Mouse (Mus musculus): Measurements from ENCODE around the gene Gng11.

- TF ChIP-seq CTCF (IDR thresholded peaks at IDR 0.05; ENCODE audit: control insufficient read depth, insufficient read depth, insufficient read length) (no peak), USF1 (IDR thresholded peaks at IDR 0.05; ENCODE audit: low read depth) (no peak), CEBPB (IDR thresholded peaks at IDR 0.05; ENCODE audit: low read depth) (no peak), MYOD1 (IDR thresholded peaks at IDR 0.05; ENCODE audit: control insufficient read depth, insufficient read length, low read depth) (no peak), MAX (IDR thresholded peaks at IDR 0.05) (no peak)
These were observed 4.9 kb downstream of the Gng11 start for GRCm38 (mm10) chr6:4008501-4009040.
